Mouse (Mus musculus) liver, embryonic 16.5 days (tissue): ENCODE data around the gene Hist1h4h. TPM values are rescaled to one million over a fixed set of nuclear protein-coding genes. Genes with fewer than 3 reads are reported as not detected.
"Not testable (repeated sequence)": the region's sequence is repeated elsewhere in the genome, so short reads cannot be mapped to it uniquely, and the experiment has no call there.

ENCODE experiments used
- ATAC-seq: fragments of 200-750 bp; cut with Nextera tagmentation; 2 replicates; pipeline ENCODE4 v1.8.0; 2017; ENCODE audit warnings: low read depth, mild to moderate bottlenecking, moderate number of reproducible peaks, moderate library complexity
- H3K27ac ChIP-seq: fragments of 300-500 bp; sonication (generic); 2 replicates; pipeline ENCODE4 v1.5.1; 2014; ENCODE audit warnings: mild to moderate bottlenecking, low read length
- H3K27me3 ChIP-seq: fragments of 300-500 bp; sonication (generic); 2 replicates; pipeline ENCODE4 v1.6.1; 2014; ENCODE audit warnings: low read depth, low read length, mixed read lengths; ENCODE audit not compliant: control insufficient read depth, insufficient read depth
- H3K36me3 ChIP-seq: fragments of 300-500 bp; sonication (generic); 2 replicates; pipeline ENCODE4 v1.6.1; 2014; ENCODE audit warnings: mild to moderate bottlenecking; ENCODE audit not compliant: control insufficient read depth, insufficient read depth
- H3K4me1 ChIP-seq: fragments of 300-500 bp; sonication (generic); 2 replicates; pipeline ENCODE4 v1.6.1; 2014; ENCODE audit warnings: low read depth, low read length, mixed read lengths; ENCODE audit not compliant: control insufficient read depth
- H3K4me2 ChIP-seq: fragments of 300-500 bp; sonication (generic); 2 replicates; pipeline ENCODE4 v1.6.1; 2014; ENCODE audit warnings: low read depth, low read length, mixed read lengths
- H3K4me3 ChIP-seq: fragments of 300-500 bp; sonication (generic); 2 replicates; pipeline ENCODE4 v1.5.1; 2014; ENCODE audit warnings: low read depth, mild to moderate bottlenecking, low read length
- H3K9ac ChIP-seq: fragments of 300-500 bp; sonication (generic); 2 replicates; pipeline ENCODE4 v1.6.1; 2014; ENCODE audit warnings: low read depth, low read length
- H3K9me3 ChIP-seq: fragments of 300-500 bp; sonication (generic); replicated peaks from 2 replicates; pipeline ENCODE4 v1.6.1; 2016; ENCODE audit warnings: low read length; ENCODE audit not compliant: control insufficient read depth
- WGBS: fragments of 180-500 bp; shearing (Covaris S2); extraction: QIAGEN DNeasy Blood & Tissue Kit; methylation state at CpG from one replicate; pipeline ENCODE4 v1.1.7; 2014; ENCODE audit not compliant: insufficient replicate concordance; 5-methylcytosine and 5-hydroxymethylcytosine counted together
- polyA plus RNA-seq: library from polyadenylated mRNA; unstranded; fragments of >200 nt; fragmentation: Nextera tagmentation; extraction: Ambion mirVana; gene quantifications from 2 replicates; pipeline ENCODE4 v1.2.1, GENCODE M21; 2015

Gene Hist1h4h
- polyA plus RNA-seq, 1 experiment from 2014 or later = 5.5 TPM

DNA sequence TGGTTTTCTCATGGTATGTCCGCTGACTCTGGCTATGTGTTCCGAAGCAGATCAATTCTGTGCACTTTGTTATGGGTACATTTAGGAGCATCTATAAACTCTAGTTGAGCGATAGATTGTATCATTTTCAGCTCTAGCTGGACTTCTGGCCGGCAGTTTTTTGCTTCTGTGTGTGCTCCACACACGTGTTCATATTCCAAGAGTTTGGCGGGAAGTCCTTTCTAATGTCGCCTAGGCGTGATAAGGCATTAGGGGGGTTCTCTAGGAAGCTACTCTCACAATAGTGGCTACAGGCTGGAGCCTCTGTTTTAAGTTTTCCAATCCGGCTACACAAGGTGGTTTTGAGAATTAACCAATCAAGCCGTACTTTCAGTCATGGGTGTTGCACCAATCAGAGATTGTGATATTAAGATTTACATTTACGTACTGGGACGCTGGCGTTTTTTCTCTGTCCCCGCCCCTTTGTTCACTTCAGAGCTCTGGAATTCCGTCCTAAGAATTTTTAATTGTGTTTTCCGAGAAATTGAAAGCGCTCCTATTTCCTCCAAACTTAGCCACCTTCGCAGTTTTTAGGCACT lies 25.1 kb downstream of the Hist1h4h start:
- H3K9me3 ChIP-seq = no peaks in the 10 kb centered on the region
- H3K27me3 ChIP-seq = no peaks in the 10 kb centered on the region
- H3K36me3 ChIP-seq = no peaks in the 10 kb centered on the region
- ATAC-seq = peak; percentile 39
- peak overlapping the region; percentile 82 for H3K4me2 ChIP-seq
- peak overlapping the region; percentile 82 for H3K9ac ChIP-seq
- under 1% methylated on average over 18 of the region's 18 CpGs for WGBS
- H3K4me1 ChIP-seq = peaks cover 23% of the 10 kb centered on the region
- H3K4me3 ChIP-seq = peak overlapping the region; percentile 68
- peak overlapping the region; percentile 99 for H3K27ac ChIP-seq

DNA sequence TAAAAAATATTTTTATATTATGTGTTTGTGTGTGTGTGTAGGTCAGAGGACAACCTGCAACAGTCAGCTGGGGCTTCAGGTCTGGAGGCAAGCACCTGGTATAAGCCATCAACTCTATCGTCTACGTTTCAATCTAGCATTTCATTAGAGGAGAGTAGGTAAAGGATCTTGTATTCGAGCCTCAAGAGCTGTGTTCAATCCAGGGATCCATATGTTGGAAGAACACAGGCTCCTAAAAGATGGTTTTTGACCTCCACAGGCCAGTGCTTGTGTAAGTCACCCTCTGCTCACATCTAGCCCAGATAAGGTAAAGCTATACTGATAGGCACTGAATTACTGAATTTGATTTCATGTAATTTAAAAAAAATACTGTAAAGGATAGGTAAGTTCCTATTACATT lies 26.1 kb downstream of the Hist1h4h start:
- Histone ChIP-seq H3K9ac (peak overlapping the region; percentile 52), H3K4me2 (peak overlapping the region; percentile 82), H3K9me3 (no peaks in the 10 kb centered on the region), H3K4me3 (peak overlapping the region; percentile 68), H3K27ac (peak overlapping the region; percentile 99), H3K27me3 (no peaks in the 10 kb centered on the region), H3K4me1 (peaks cover 23% of the 10 kb centered on the region), H3K36me3 (no peaks in the 10 kb centered on the region)
- ATAC-seq = no peak
- WGBS = 60% methylated on average over 3 of the region's 3 CpGs

DNA sequence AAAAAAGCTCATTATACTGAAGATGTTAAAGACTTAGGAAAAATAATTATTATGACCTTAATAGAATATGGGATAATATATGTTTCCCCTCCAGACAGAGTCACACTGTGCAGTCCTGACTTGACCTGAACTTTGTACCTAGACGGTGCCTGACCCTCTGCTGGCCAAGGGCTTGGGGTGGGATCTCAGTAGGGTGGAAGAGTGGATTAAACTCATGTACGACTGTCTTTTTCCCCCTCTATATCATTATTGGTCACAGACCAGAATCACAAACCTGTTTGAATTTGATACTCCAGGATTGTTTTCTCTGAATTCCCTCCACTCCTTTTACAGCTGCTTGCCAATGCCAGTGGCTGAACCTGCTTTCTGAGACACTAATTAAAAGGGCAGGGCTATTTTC lies 29.8 kb downstream of the Hist1h4h start:
- Histone ChIP-seq H3K4me1 (peaks cover 30% of the 10 kb centered on the region), H3K27ac (peak overlapping the region; percentile 81), H3K4me3 (peak overlapping the region; percentile 46), H3K9ac (peak overlapping the region; percentile 54), H3K4me2 (peak overlapping the region; percentile 57)
- H3K27me3 ChIP-seq, ATAC-seq, H3K36me3 ChIP-seq, H3K9me3 ChIP-seq: not testable (repeated sequence)
- 28% methylated on average over 2 of the region's 2 CpGs for WGBS

DNA sequence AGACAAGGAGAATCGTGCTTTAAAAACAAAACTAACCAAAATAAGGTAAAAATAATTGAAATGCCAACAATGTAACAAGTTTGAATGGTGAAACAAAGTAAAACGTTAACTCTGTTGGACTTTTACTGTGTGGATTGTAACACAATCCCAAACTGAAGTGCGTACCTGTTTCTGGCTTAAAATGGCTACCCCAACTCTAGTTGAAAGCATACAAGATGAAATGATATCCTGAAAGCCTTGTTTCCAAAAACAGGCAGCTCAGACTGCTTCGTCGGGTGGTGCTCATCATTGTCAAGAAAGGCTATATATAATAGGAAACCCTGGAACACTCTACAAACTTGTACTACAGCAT lies 30.7 kb downstream of the Hist1h4h start:
- H3K9ac ChIP-seq, ATAC-seq, H3K27me3 ChIP-seq, H3K36me3 ChIP-seq, H3K9me3 ChIP-seq: not testable (repeated sequence)
- Histone ChIP-seq H3K4me2 (peak overlapping the region; percentile 81), H3K27ac (peak overlapping the region; percentile 98), H3K4me3 (peak overlapping the region; percentile 60), H3K4me1 (peaks cover 30% of the 10 kb centered on the region)
- 0% methylated on average over 2 of the region's 5 CpGs for WGBS

DNA sequence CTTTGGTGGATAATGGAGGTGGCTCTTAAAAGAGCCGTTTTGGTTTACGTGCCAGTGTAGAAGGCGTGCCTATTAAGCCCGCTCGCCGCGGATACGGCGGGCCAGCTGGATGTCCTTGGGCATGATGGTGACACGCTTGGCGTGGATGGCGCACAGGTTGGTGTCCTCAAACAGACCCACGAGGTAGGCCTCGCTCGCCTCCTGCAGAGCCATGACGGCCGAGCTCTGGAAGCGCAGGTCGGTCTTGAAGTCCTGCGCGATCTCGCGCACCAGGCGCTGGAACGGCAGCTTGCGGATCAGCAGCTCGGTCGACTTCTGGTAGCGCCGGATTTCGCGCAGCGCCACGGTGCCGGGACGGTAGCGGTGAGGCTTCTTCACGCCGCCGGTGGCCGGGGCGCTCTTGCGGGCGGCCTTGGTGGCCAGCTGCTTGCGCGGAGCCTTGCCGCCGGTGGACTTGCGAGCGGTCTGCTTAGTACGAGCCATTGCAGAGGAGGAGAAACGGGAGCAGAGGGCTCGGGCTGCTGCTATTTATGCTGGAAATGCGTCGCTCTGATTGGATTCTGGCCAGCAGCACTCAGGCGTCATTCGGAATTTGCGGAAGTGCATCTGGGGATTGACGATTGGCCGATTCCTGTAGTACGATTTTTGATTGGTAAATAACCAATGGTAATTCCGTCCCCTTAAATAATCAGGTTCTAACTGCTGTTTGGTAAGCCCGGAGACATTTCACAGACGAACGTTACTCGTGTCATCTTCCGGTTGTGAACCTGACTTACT lies 31.2 kb downstream of the Hist1h4h start, which contains the start of gene Hist1h3e:
TSS of gene Hist1h3e (minus strand) at position 487 of the 777 bp plus-strand sequence.
- H3K36me3 ChIP-seq, H3K27me3 ChIP-seq, H3K9me3 ChIP-seq: not testable (repeated sequence)
- H3K4me2 ChIP-seq = peak within 1 kb of the TSS; percentile 81
- under 1% methylated on average over 42 of the region's 67 CpGs for WGBS
- H3K4me3 ChIP-seq = peak within 1 kb of the TSS; percentile 60
- peaks cover 27% of the 10 kb centered on the region for H3K4me1 ChIP-seq
- H3K9ac ChIP-seq = peak within 1 kb of the TSS; percentile 71
- peak; percentile 93 for ATAC-seq
- H3K27ac ChIP-seq = peak within 1 kb of the TSS; percentile 98

DNA sequence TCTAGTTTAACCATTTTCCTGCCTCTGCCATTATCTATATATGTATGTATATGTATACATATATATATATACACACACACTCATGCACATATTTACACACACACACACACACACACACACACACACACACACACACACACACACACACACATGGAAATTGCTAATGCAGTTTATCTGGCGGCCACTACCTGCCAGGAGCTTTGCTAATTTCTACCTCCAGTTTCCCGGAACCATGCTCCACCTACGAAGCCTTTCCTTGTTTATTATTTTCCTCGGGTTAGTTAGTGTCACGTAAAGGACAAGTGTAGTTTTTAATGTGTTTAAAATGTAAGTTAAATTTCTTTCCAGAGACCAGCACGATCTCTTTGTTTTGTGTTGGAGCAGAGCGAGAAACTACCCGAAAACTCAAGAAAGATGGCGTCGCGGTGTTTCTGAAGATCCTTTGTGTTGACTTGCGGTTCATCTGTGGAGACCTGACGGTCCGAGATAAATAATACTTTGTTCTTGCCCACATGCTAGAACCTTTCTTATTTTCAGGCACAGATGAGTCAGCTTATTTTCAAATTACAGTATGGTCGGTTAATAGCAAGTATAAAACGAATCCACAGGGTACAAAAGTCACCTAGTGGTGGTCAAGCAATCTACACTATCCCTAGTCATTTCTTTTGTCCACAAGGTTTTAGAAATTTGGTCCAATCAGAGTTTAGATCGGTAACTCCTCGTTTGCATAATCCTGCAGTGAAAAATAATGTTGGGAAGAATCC lies 32.0 kb downstream of the Hist1h4h start:
- Histone ChIP-seq H3K27ac (peak overlapping the region; percentile 98), H3K9me3 (no peaks in the 10 kb centered on the region), H3K4me3 (peak overlapping the region; percentile 60), H3K27me3 (no peaks in the 10 kb centered on the region), H3K9ac (peak overlapping the region; percentile 71), H3K4me2 (peak overlapping the region; percentile 81), H3K4me1 (peaks cover 27% of the 10 kb centered on the region), H3K36me3 (no peaks in the 10 kb centered on the region)
- ATAC-seq = no peak
- WGBS = 2% methylated on average over 18 of the region's 18 CpGs

DNA sequence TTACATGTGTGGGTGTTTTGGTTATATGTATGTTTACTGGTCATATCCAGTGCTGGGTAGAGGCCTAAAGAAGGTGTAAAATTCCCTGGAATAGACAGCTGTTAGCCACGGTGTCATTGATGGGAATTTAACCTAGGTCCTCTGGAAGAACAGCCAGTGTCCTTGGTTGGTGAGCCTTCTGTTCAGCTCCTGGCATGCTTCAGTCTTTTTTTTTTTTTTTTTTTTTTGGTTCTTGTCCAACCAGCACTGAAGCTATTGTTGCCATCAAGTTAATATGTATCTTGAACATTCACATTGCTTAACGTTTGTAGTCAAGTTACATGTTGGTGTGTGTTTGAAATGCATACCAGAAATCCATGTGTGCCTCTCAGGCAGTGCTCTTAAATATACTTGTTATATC lies 33.6 kb downstream of the Hist1h4h start:
- Histone ChIP-seq H3K36me3 (no peaks in the 10 kb centered on the region), H3K9me3 (no peaks in the 10 kb centered on the region), H3K27me3 (no peaks in the 10 kb centered on the region), H3K4me3 (no peak overlapping the region), H3K27ac (no peak overlapping the region), H3K4me2 (no peak overlapping the region), H3K9ac (no peak overlapping the region), H3K4me1 (peaks cover 28% of the 10 kb centered on the region)
- ATAC-seq = no peak
- WGBS = 81% methylated on average over 2 of the region's 2 CpGs

DNA sequence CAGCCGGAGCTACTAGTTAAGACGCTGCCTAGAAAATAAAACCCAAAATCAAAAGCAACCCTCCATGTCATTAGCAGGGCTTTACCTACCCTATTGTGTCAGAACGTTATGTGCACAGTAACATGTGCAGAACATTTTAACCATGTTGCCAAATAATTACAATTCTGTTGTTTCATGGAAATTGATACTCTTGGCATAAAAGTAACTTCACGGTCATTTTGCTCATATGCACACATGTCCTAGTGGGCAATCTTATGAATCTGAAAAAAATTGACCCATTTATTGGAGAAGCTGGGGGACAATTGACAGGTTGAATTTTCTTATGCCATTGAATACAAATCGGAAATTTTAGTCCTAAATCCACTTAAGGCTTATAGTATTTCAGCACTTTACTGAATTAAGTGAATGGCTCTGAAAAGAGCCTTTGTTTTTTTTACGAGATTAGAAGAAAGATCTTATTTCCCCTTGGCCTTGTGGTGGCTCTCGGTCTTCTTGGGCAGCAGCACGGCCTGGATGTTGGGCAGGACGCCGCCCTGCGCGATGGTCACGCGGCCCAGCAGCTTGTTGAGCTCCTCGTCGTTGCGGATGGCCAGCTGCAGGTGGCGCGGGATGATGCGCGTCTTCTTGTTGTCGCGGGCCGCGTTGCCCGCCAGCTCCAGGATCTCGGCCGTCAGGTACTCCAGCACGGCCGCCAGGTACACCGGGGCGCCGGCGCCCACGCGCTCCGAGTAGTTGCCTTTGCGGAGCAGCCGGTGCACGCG lies 39.6 kb downstream of the Hist1h4h start:
- Histone ChIP-seq H3K4me2 (peak overlapping the region; percentile 65), H3K9ac (peak overlapping the region; percentile 70), H3K27ac (peak overlapping the region; percentile 98), H3K4me1 (peaks cover 10% of the 10 kb centered on the region), H3K4me3 (peak overlapping the region; percentile 63)
- H3K36me3 ChIP-seq, ATAC-seq, H3K9me3 ChIP-seq, H3K27me3 ChIP-seq: not testable (repeated sequence)
- WGBS = 2% methylated on average over 18 of the region's 41 CpGs
